Mouse (Mus musculus): ENCODE results near the gene Gm2244.
"Not testable (repeated sequence)": the region's sequence is repeated elsewhere in the genome, so short reads cannot be mapped to it uniquely, and the experiment has no call there.

The Gm2244 gene

DNA sequence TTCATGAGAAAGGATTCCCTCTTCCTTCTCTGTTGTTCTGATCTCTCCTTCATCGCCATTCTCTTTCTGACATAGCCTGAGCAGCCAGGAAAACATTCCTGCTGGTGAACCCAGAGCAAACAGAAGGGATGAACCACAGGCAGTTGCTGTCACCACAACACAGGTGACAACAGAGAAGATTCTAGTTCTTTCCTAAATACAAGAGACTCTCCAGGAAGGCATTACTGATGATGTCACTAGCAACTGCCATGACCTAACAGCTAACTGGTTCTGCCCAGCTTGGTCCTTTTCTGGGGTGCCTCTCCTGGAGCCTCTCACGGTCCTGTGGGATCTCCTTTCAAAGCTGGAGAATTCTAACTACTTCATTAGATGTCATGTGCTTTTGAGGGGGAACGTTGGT, at the start of gene Gm2244:
Gene Gm2244 (minus strand): TSS at position 101 of the 400 bp plus-strand sequence.
- DNase-seq = not testable (repeated sequence)

GRCm38 (mm10) chr14:19584804-19585667, 35.3 kb upstream of the Gm2244 start, which contains the start of gene Gm2237:
TSS of gene Gm2237 (minus strand) at chr14:19585135.
- DNase-seq = peak; percentile 49 to 53

All from kidney, postnatal 36 days (tissue).